Mouse (Mus musculus) cortical plate, adult 2 months (tissue): ENCODE results near the gene Emid1.

Source experiments
- CTCF ChIP-seq: fragments of 200-500 bp; IDR thresholded peaks from 2 replicates; pipeline ENCODE4 v1.5.1; 2011; ENCODE audit warnings: mild to moderate bottlenecking, control low read depth, low read length; ENCODE audit not compliant: insufficient read depth; ENCODE audit errors: extremely low read depth
- POLR2A ChIP-seq: fragments of 200-500 bp; IDR thresholded peaks from 2 replicates; pipeline ENCODE4 v1.6.1; 2011; ENCODE audit warnings: mild to moderate bottlenecking, low read length, control low read depth; ENCODE audit not compliant: insufficient read depth; ENCODE audit errors: extremely low read depth

GRCm38 (mm10) chr11:5192084-5192516 lies 40.0 kb upstream of the Emid1 start:
- TF ChIP-seq CTCF (no peak), POLR2A (no peak)
